Mouse (Mus musculus) ES-E14 (cell line): Measurements from ENCODE around the gene Anp32b. TPM values are rescaled to one million over a fixed set of nuclear protein-coding genes. Genes with fewer than 3 reads are reported as not detected.

Experiments
- DNase-seq: peaks from one replicate; pipeline ENCODE4 v3.0.0-alpha.2; 2013; ENCODE audit warnings: low read depth, low spot score
- H3K27ac ChIP-seq: 2 replicates; pipeline ENCODE4 v1.5.1; 2012; ENCODE audit warnings: low read depth, mild to moderate bottlenecking, low read length, moderate library complexity, mixed read lengths; ENCODE audit not compliant: poor library complexity, insufficient read depth, severe bottlenecking
- H3K36me3 ChIP-seq: 2 replicates; pipeline ENCODE4 v1.6.1; 2012; ENCODE audit warnings: mild to moderate bottlenecking, low read length, moderate library complexity, mixed read lengths; ENCODE audit not compliant: control insufficient read depth, poor library complexity, insufficient read depth, severe bottlenecking
- H3K4me1 ChIP-seq, 2 experiments: fragments of 150-350 bp in 1 of 2; sonication (generic) in 1 of 2; 2 replicates each; pipeline ENCODE4 v1.6.1; 2012; ENCODE audit warnings: low read length in 2 of 2, mild to moderate bottlenecking in 1 of 2, mixed read lengths in 1 of 2; ENCODE audit not compliant: control insufficient read depth in 2 of 2, insufficient read depth in 2 of 2, poor library complexity in 1 of 2
- H3K4me3 ChIP-seq, 2 experiments: fragments of 150-350 bp in 1 of 2; sonication (generic) in 1 of 2; 2 replicates each; pipeline ENCODE4 v1.5.1; 2012; ENCODE audit warnings: low read length in 2 of 2, low read depth in 1 of 2, mild to moderate bottlenecking in 1 of 2, mixed read lengths in 1 of 2; ENCODE audit not compliant: insufficient read depth in 1 of 2, poor library complexity in 1 of 2, severe bottlenecking in 1 of 2
- H3K9ac ChIP-seq: 2 replicates; pipeline ENCODE4 v1.6.1; 2012; ENCODE audit warnings: low read depth, mild to moderate bottlenecking, low read length, mixed read lengths; ENCODE audit not compliant: poor library complexity, insufficient read depth, severe bottlenecking
- H3K9me3 ChIP-seq: fragments of 150-350 bp; sonication (generic); 2 replicates; pipeline ENCODE4 v1.6.1; 2012; ENCODE audit warnings: low read depth, mild to moderate bottlenecking, low read length; ENCODE audit not compliant: control insufficient read depth, insufficient read depth
- CHD2 ChIP-seq: IDR thresholded peaks from 2 replicates; pipeline ENCODE4 v1.6.1; 2014; ENCODE audit warnings: mild to moderate bottlenecking, low read depth, low read length, inconsistent platforms
- HCFC1 ChIP-seq: IDR thresholded peaks from 2 replicates; pipeline ENCODE4 v1.6.1; 2012; ENCODE audit warnings: low read length, inconsistent platforms, borderline replicate concordance; ENCODE audit not compliant: insufficient read depth
- MAFK ChIP-seq: IDR thresholded peaks from 2 replicates; pipeline ENCODE4 v1.6.1; 2014; ENCODE audit warnings: mild to moderate bottlenecking, low read depth, low read length, inconsistent platforms; ENCODE audit not compliant: insufficient read depth
- ZC3H11A ChIP-seq: IDR thresholded peaks from 2 replicates; pipeline ENCODE4 v1.6.1; 2012; ENCODE audit warnings: low read depth, mild to moderate bottlenecking, inconsistent platforms, low read length, borderline replicate concordance
- ZNF384 ChIP-seq: IDR thresholded peaks from 2 replicates; pipeline ENCODE4 v1.6.1; 2012; ENCODE audit warnings: low read depth, low read length, inconsistent platforms
- in situ Hi-C, 2 experiments: fragments of 600-800 bp; cut with MboI; formaldehyde crosslinking; loops; one replicate each; pipeline ENCODE4 v1.15.1; 2025; ENCODE audit warnings: low sequenced_read_pairs in 2 of 2, inconsistent platforms in 1 of 2; ENCODE audit not compliant: unreplicated experiment in 2 of 2
- total RNA-seq: library from RNA; depleted of rRNA; stranded (reverse); fragments of 300-350 nt; gene quantifications from 2 replicates; pipeline ENCODE4 v1.2.3, GENCODE M21; 2012; rRNA removed

Gene Anp32b
- total RNA-seq: 43.5 and 49.5 TPM in 2 replicates

DNA sequence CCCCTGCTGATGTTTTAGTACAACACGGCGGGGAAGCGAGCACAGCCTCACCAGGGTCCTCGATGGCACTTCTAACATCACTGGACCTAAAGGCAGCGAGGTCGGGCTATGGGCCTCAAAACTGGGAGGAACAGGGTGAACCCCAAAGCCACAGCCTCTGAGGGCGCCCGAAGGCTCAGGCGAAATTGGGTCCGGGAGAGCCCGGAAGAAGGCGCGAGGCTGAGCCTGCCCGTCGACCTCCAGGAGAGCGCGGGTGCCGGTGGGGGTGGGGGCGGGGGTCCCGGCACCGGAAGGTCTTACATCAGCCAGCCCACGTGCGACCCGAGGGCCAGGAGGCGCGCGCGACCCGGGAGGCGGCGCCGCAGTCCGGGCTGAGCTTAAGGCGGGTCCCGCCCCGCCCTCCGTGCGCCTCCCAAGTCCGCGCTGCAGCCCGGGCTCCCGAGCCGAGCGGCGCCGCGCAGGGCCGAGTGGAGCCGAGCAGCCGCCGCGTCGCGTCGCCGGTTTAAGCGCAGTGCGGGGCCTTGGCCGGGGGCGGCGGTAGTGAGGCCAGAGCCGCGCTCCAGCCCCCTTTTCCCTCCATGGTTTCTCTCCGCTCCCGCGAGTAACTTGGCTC is at the start of gene Anp32b:
Gene Anp32b (plus strand): TSS at position 384 of the 613 bp plus-strand sequence.
- Histone ChIP-seq H3K36me3 (peaks cover 4% of the 10 kb centered on the region; the same call in 1 of the 2 replicates), H3K4me1 (peaks cover 6 to 13% of the 10 kb centered on the region in 2 experiments; a peak in 3 of 4 replicates), H3K9ac (peak within 1 kb of the TSS; percentile 98), H3K4me3 (peak within 1 kb of the TSS; percentile 64 to 95), H3K9me3 (no peaks in the 10 kb centered on the region), H3K27ac (peak within 1 kb of the TSS; percentile 96)
- in situ Hi-C loops: no loop called here
- TF ChIP-seq CHD2 (no peak), MAFK (no peak), ZC3H11A (no peak)
- peak; percentile 87 for DNase-seq

DNA sequence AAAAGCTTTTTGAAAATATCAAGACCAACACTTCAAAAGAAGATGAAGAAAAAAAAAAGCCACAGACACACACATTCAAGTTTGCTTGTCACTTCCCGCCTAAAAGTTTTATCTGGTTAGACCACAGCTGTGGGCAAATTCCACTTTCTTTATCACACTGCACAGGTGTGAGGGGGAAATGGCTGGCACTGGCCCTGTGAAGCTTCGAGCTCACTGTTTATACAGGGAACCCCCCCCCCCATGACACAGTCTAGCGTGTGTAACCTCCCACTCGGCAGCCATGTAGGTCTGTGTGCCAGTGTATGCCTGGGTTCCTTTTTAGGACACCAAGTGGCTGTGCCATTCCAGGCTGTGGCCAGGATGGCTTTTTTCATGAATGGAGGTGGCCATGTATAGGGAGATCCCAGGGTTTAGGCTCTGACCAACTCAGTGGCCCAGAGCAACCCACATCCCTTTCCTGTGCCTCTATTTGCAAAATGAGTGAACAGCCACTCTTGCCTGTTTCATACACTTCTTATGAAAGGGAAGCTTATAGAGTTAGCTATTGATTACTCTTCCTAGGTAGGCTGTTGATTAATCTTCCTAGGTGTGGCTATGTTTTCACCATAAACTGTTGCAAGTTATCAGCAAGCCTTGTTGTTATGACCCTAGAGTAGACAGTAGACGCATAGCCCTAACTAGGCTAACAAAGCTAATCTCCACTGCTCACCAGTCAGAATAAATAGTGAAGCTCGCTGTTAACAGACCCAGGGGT is 46.5 kb upstream of the Anp32b start:
- no peak overlapping the region for H3K9ac ChIP-seq
- H3K4me1 ChIP-seq: peaks cover 0 to 2% of the 10 kb centered on the region in 2 experiments; a peak in 1 of 4 replicates
- no peaks in the 10 kb centered on the region for H3K9me3 ChIP-seq
- in situ Hi-C loops: no loop called here
- no peak overlapping the region for H3K4me3 ChIP-seq
- no peak overlapping the region for H3K27ac ChIP-seq
- TF ChIP-seq ZC3H11A (no peak), HCFC1 (no peak), CHD2 (no peak), ZNF384 (no peak), MAFK (no peak)
- H3K36me3 ChIP-seq: no peaks in the 10 kb centered on the region
- DNase-seq: no peak

DNA sequence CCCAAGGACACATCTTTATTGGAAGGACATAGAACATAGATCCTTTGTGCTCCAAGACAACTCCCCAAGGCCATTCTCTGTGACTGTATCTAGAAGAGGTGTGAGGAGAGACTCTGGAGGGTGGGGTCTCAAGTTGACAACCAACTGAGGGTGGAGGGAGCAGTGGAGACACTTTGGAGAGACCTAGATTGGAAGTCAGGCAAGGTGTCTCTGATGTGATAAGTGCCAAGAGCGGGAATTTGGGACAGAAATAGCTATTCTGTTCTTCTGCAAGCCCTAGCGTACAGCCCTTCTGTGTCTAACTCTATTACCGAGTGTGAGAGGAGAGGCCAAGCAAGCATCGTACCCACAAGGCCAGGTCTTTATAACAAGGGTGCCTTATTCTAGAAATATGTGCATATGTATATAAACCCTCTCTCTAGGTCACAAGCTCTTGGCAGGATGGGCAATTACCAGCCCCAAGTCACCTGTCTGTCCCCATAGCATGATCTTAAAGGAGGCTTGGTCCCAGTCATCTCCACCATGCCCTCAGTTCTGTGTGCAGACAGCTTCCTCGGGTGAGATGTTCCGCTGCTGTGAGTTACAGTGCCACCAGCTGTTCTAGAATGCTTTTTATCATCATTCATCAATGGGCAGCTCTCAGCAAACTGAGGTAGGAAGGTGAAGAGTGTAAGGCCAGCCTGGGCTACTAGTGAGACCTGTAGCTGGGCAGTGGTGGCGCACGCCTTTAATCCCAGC is 43.6 kb upstream of the Anp32b start:
- no peak overlapping the region for H3K9ac ChIP-seq
- H3K36me3 ChIP-seq: no peaks in the 10 kb centered on the region
- in situ Hi-C loops: no loop called here
- TF ChIP-seq ZC3H11A (no peak), HCFC1 (no peak), CHD2 (no peak), ZNF384 (no peak), MAFK (no peak)
- no peak overlapping the region for H3K4me3 ChIP-seq
- DNase-seq: no peak
- no peak overlapping the region for H3K27ac ChIP-seq
- H3K4me1 ChIP-seq: peaks cover 0 to 2% of the 10 kb centered on the region in 2 experiments; a peak in 1 of 4 replicates
- H3K9me3 ChIP-seq: no peaks in the 10 kb centered on the region

DNA sequence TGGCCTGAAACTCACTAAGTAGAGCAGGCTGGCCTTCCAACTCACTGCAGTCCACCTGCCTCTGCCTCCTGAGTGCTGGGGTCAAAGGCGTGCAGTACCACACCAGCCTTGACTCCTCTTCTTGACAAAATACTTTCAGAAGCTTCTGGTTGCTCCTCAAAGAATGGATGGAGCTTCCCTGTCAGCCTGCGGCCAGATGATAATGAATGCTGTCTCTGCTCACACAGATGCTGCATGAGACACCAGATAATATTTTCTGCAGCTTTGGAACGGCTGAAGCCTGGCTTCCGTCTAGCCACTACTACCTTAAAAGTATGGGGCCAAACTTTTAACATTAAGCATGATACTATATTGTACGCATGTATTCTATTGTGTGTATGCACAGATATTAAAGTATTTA is 40.0 kb upstream of the Anp32b start:
- no peak for DNase-seq
- no peaks in the 10 kb centered on the region for H3K36me3 ChIP-seq
- no peak overlapping the region for H3K27ac ChIP-seq
- H3K9me3 ChIP-seq: no peaks in the 10 kb centered on the region
- H3K9ac ChIP-seq: no peak overlapping the region
- H3K4me3 ChIP-seq: no peak overlapping the region
- peaks cover 0 to 2% of the 10 kb centered on the region in 2 experiments; a peak in 1 of 4 replicates for H3K4me1 ChIP-seq
- TF ChIP-seq ZNF384 (no peak), CHD2 (no peak), MAFK (no peak), HCFC1 (no peak), ZC3H11A (no peak)
- in situ Hi-C loops: no loop called here
